Mouse (Mus musculus): Measurements from ENCODE around the gene Macrod1. TPM values are rescaled to one million over a fixed set of nuclear protein-coding genes. Genes with fewer than 3 reads are reported as not detected.
"Not testable (repeated sequence)": the region's sequence is repeated elsewhere in the genome, so short reads cannot be mapped to it uniquely, and the experiment has no call there.

Gene Macrod1
- 15.3 and 16.6 TPM in 2 replicates for polyA plus RNA-seq (2015; fragmentation: Nextera tagmentation; extraction: Ambion mirVana)

GRCm38 (mm10) chr19:7056248-7057087, at the start of gene Macrod1:
Macrod1 (plus strand) TSS chr19:7056810.
- DNase-seq (ENCODE audit: low spot score), result peak; percentile 80

GRCm38 (mm10) chr19:7006892-7007593, 49.6 kb upstream of the Macrod1 start:
- DNase-seq (ENCODE audit: low spot score), result no peak

- no peak for DNase-seq (ENCODE audit: low spot score)
Measured at GRCm38 (mm10) chr19:7012426-7012825, 44.2 kb upstream of the Macrod1 start.

- DNase-seq (ENCODE audit: low spot score), result no peak
Measured at GRCm38 (mm10) chr19:7013984-7014383, 42.6 kb upstream of the Macrod1 start.

GRCm38 (mm10) chr19:7014481-7015135, 42.0 kb upstream of the Macrod1 start:
- no peak for DNase-seq (ENCODE audit: low spot score)

- DNase-seq (ENCODE audit: low spot score), result peak; percentile 83
Measured at GRCm38 (mm10) chr19:7017541-7018457, 38.8 kb upstream of the Macrod1 start.

GRCm38 (mm10) chr19:7018546-7018945, 38.1 kb upstream of the Macrod1 start:
- DNase-seq (ENCODE audit: low spot score), result no peak

GRCm38 (mm10) chr19:7019191-7019590, 37.4 kb upstream of the Macrod1 start, which contains the start of gene Fermt3:
Fermt3 (minus strand) TSS chr19:7019469.
- DNase-seq (ENCODE audit: low spot score), result peak; percentile 91

- peak; percentile 84 for DNase-seq (ENCODE audit: low spot score)
Measured at GRCm38 (mm10) chr19:7020224-7020641, 36.4 kb upstream of the Macrod1 start.

- no peak for DNase-seq (ENCODE audit: low spot score)
Measured at GRCm38 (mm10) chr19:7029531-7029930, 27.1 kb upstream of the Macrod1 start.

- no peak for DNase-seq (ENCODE audit: low spot score)
Measured at GRCm38 (mm10) chr19:7034006-7034405, 22.6 kb upstream of the Macrod1 start.

GRCm38 (mm10) chr19:7039088-7039720, 17.4 kb upstream of the Macrod1 start:
- DNase-seq (ENCODE audit: low spot score), result peak; percentile 67

- DNase-seq (ENCODE audit: low spot score), result peak; percentile 100
Measured at GRCm38 (mm10) chr19:7039841-7040636, 16.6 kb upstream of the Macrod1 start, which contains the start of gene Stip1. Stip1 (minus strand) TSS chr19:7039967.

- peak; percentile 57 for DNase-seq (ENCODE audit: low spot score)
Measured at GRCm38 (mm10) chr19:7040637-7041130, 15.9 kb upstream of the Macrod1 start.

GRCm38 (mm10) chr19:7041171-7041570, 15.4 kb upstream of the Macrod1 start:
- no peak for DNase-seq (ENCODE audit: low spot score)

- DNase-seq (ENCODE audit: low spot score), result no peak
Measured at GRCm38 (mm10) chr19:7044279-7044678, 12.3 kb upstream of the Macrod1 start.

GRCm38 (mm10) chr19:7044706-7045105, 11.9 kb upstream of the Macrod1 start:
- no peak for DNase-seq (ENCODE audit: low spot score)

- not testable (repeated sequence) for DNase-seq (ENCODE audit: low spot score)
Measured at GRCm38 (mm10) chr19:7053382-7053781, 3.2 kb upstream of the Macrod1 start.

GRCm38 (mm10) chr19:7054772-7055171, 1.8 kb upstream of the Macrod1 start:
- no peak for DNase-seq (ENCODE audit: low spot score)
